Mouse (Mus musculus) myocyte (in vitro differentiated cells): Measurements from ENCODE around the gene Tlcd2. TPM values are rescaled to one million over a fixed set of nuclear protein-coding genes. Genes with fewer than 3 reads are reported as not detected.
A peak's percentile ranks its signal among the peaks of the same experiment; 100 is the strongest.
"Not testable (repeated sequence)": the region's sequence is repeated elsewhere in the genome, so short reads cannot be mapped to it uniquely, and the experiment has no call there.

Experiments used
- H3K27me3 ChIP-seq: one replicate; pipeline ENCODE4 v1.6.1; 2011; ENCODE audit not compliant: control insufficient read depth, insufficient read depth, insufficient read length
- H3K36me3 ChIP-seq: one replicate; pipeline ENCODE4 v1.6.1; 2011; ENCODE audit not compliant: control insufficient read depth, insufficient read depth
- H3K4me2 ChIP-seq: one replicate; pipeline ENCODE4 v1.6.1; 2011; ENCODE audit warnings: low read depth, control low read depth
- H3K4me3 ChIP-seq: one replicate; pipeline ENCODE4 v1.5.1; 2011; ENCODE audit warnings: mild to moderate bottlenecking, control low read depth, moderate library complexity
- H3K79me2 ChIP-seq: one replicate; pipeline ENCODE4 v1.6.1; 2011; ENCODE audit not compliant: control insufficient read depth, insufficient read depth
- H3ac ChIP-seq: one replicate; pipeline ENCODE4 v1.6.1; 2011; ENCODE audit not compliant: control insufficient read depth, insufficient read length
- CEBPB ChIP-seq: IDR thresholded peaks from 2 replicates; pipeline ENCODE4 v1.6.1; 2011; ENCODE audit warnings: mild to moderate bottlenecking, moderate library complexity; ENCODE audit not compliant: poor library complexity, insufficient read depth, severe bottlenecking
- E2F4 ChIP-seq: IDR thresholded peaks from one replicate; pipeline ENCODE4 v1.6.1; 2011; ENCODE audit warnings: mild to moderate bottlenecking, control low read depth, moderate library complexity; ENCODE audit not compliant: insufficient read depth
- MAX ChIP-seq: IDR thresholded peaks from one replicate; pipeline ENCODE4 v1.6.1; 2011; ENCODE audit warnings: low read depth, mild to moderate bottlenecking, control low read depth
- MYOD1 ChIP-seq, 3 experiments: IDR thresholded peaks; one replicate each; pipeline ENCODE4 v1.6.1; 2011; ENCODE audit warnings: control low read depth in 2 of 3, low read depth in 2 of 3, mild to moderate bottlenecking in 2 of 3, moderate library complexity in 1 of 3; ENCODE audit not compliant: insufficient read length in 2 of 3, control insufficient read depth in 1 of 3
- MYOG ChIP-seq, 3 experiments: IDR thresholded peaks; one replicate each; pipeline ENCODE4 v1.6.1; 2011; ENCODE audit warnings: control low read depth in 2 of 3, low read depth in 2 of 3, mild to moderate bottlenecking in 2 of 3; ENCODE audit not compliant: insufficient read length in 2 of 3, control insufficient read depth in 1 of 3, insufficient read depth in 1 of 3
- POLR2A ChIP-seq: IDR thresholded peaks from one replicate; pipeline ENCODE4 v1.6.1; 2011; ENCODE audit warnings: low read depth, mild to moderate bottlenecking, control low read depth, moderate library complexity; ENCODE audit not compliant: insufficient read length
- POLR2AphosphoS2 ChIP-seq: IDR thresholded peaks from one replicate; pipeline ENCODE4 v1.6.1; 2011; ENCODE audit warnings: low read depth, control low read depth; ENCODE audit not compliant: insufficient read length
- REST ChIP-seq: IDR thresholded peaks from one replicate; pipeline ENCODE4 v1.6.1; 2011; ENCODE audit warnings: mild to moderate bottlenecking, control low read depth, moderate library complexity; ENCODE audit not compliant: insufficient read depth, insufficient read length
- SRF ChIP-seq: IDR thresholded peaks from one replicate; pipeline ENCODE4 v1.6.1; 2011; ENCODE audit warnings: low read depth; ENCODE audit not compliant: control insufficient read depth, insufficient read length
- TCF12 ChIP-seq: IDR thresholded peaks from one replicate; pipeline ENCODE4 v1.6.1; 2011; ENCODE audit warnings: mild to moderate bottlenecking, control low read depth; ENCODE audit not compliant: poor library complexity, insufficient read depth, severe bottlenecking
- TCF3 ChIP-seq: IDR thresholded peaks from one replicate; pipeline ENCODE4 v1.6.1; 2011; ENCODE audit warnings: low read depth, control low read depth; ENCODE audit not compliant: insufficient read length
- USF1 ChIP-seq: IDR thresholded peaks from one replicate; pipeline ENCODE4 v1.6.1; 2011; ENCODE audit warnings: low read depth, mild to moderate bottlenecking, control low read depth, moderate library complexity
- polyA plus RNA-seq: library from polyadenylated mRNA; unstranded; fragments of >200 nt; fragmentation: generic; extraction: Trizol; gene quantifications from one replicate; pipeline ENCODE4 v1.2.1, GENCODE M21; 2012; ENCODE audit warnings: missing spikeins

Gene Tlcd2
- polyA plus RNA-seq, 1 experiment = 2.9 TPM

DNA sequence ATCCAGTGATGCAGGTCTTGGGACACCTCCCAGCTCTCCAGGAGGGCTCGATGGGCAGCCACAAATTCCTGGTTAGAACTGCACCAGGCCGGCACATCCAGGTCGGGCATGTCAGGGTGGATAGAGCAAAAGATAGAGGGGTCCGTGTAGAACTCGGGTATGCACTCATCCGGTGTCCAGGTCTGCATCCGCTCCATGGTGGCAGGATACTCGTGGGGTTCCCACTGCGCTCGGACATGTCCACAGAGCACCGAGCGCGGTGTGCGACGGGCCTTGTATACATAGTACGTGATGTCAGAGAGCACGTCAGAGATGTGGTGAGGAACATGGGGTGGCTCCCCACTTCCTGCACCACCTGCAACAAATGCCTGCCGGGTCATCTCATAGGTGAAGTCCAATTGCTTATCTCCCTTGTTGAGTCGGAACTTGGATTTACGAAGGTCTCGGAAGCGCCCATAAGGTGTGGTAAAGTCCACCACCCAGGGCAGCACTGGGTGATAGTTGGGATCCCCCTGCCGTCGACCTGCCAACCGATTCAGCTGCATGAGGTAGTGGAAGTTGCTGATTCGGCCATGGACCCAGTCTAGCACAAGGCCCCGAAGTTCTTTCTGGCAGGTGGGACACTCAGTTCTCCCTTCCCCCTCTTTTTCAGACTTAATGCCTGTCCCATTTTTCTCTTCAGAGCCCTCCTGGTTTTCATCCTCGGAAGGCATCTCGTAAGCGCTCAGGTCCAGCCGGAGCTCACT is 8.5 kb upstream of the Tlcd2 start:
- TF ChIP-seq USF1 (no peak), E2F4 (no peak), CEBPB (no peak), POLR2AphosphoS2 (no peak), MAX (no peak), TCF3 (no peak), MYOD1 (IDR thresholded peaks at IDR 0.05; ENCODE audit: control insufficient read depth in 1 of 3, insufficient read length in 2 of 3, low read depth in 2 of 3) (no peak), TCF12 (no peak), REST (no peak), POLR2A (no peak), MYOG (IDR thresholded peaks at IDR 0.05; ENCODE audit: control insufficient read depth in 1 of 3, insufficient read depth in 1 of 3, insufficient read length in 2 of 3, low read depth in 2 of 3) (no peak), SRF (no peak)
- H3K4me3 ChIP-seq = peak overlapping the region; percentile 41
- no peaks in the 10 kb centered on the region for H3K27me3 ChIP-seq
- H3ac ChIP-seq = no peak overlapping the region
- peak overlapping the region; percentile 87 for H3K4me2 ChIP-seq
- H3K79me2 ChIP-seq = peaks cover 15% of the 10 kb centered on the region
- H3K36me3 ChIP-seq = peaks cover 5% of the 10 kb centered on the region

DNA sequence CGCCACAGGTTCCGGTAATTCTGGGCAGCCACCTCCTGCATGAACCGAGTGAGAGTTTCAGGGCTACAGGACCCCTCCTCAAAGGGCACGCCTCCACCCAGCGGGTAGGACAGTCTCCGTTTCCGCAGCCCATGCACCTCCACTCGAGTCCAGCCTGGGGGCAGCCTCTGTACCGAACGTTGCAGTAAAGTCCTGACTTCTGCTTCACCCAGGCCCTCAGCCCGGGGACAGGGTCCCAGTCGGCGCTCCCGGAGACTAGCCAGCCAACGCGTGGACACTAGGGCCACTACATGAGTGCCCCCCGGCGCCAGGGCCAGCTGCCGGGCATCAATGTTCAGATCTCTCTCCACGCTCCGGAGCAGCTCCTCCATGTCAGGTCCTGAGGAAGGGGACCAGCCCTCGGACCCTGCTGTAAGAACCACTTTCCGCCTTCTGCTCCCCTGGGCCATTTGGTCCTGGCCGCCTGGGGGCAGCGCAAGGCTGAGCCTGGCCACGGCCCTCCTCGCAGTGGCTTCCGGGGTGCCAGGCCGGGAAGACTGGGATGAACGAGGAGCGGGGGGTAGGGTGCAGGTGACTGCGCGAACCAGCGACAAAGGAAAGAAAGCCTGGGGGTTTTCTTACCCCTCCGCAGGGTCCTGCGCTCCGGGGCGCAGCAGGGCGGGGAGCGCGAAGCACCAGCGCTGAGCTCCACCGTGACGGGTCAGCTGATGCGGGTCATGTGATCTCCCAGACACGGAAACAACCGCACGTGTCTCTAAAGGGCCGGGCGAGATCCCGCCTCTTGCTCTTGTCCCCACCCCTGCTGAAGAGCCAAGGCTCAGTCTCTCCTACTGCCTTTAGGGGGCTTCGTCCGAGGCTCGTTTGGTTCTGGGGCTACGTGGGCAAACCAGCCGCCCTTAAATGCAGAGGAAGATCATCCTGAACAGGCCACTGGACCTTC is 7.3 kb upstream of the Tlcd2 start, which contains the start of gene Wdr81:
Gene Wdr81, minus strand, starts transcription at position 727 of the 940 bp plus-strand sequence.
- peak within 1 kb of the TSS; percentile 41 for H3K4me3 ChIP-seq

DNA sequence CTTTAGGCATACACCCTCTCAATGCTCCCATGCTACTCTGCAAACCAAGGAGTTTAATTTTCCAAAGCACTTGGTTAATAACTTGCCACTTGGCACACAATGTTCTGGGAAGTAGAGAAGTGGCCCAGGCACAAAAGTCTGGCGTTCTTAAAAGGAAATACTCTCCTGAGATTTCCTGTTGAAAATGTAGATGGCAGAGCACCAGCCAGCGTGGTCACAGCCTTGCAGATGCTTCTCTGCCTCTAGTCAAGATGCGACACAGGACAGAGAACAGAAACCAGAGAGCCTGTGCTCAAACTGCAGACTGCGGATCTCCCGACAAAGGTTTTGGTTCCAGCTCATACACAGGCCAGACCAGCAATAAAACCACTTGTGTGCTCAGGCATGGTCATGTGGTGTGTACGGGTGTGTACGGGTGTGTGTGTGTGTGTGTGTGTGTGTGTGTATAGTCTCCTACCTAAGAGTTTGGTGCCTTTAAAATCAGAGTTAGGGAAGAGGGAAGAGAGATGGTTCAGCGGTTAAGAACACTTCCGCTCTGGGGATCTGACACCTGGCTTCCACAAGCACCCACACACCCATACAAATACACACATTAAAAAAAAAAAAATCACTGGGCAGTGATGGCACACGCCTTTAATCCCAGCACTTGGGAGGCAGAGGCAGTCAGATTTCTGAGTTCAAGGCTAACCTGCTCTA is 6.3 kb upstream of the Tlcd2 start:
- peaks cover 15% of the 10 kb centered on the region for H3K79me2 ChIP-seq
- H3K36me3 ChIP-seq = no peaks in the 10 kb centered on the region
- H3ac ChIP-seq = no peak overlapping the region
- H3K27me3 ChIP-seq = no peaks in the 10 kb centered on the region
- H3K4me2 ChIP-seq = peak overlapping the region; percentile 87
- peak overlapping the region; percentile 41 for H3K4me3 ChIP-seq
- TF ChIP-seq TCF12 = no peak
- no peak for TF ChIP-seq E2F4
- no peak for TF ChIP-seq POLR2AphosphoS2
- no peak for TF ChIP-seq MYOG (IDR thresholded peaks at IDR 0.05; ENCODE audit: control insufficient read depth in 1 of 3, insufficient read depth in 1 of 3, insufficient read length in 2 of 3, low read depth in 2 of 3)
- no peak for TF ChIP-seq CEBPB
- TF ChIP-seq MYOD1 (IDR thresholded peaks at IDR 0.05; ENCODE audit: control insufficient read depth in 1 of 3, insufficient read length in 2 of 3, low read depth in 2 of 3) = no peak
- no peak for TF ChIP-seq REST
- TF ChIP-seq SRF = no peak
- no peak for TF ChIP-seq USF1
- TF ChIP-seq POLR2A = no peak
- no peak for TF ChIP-seq TCF3
- TF ChIP-seq MAX = no peak

More for the DNA sequence above, 7.3 kb upstream of the Tlcd2 start, which contains the start of gene Wdr81:
- H3K79me2 ChIP-seq = peaks cover 15% of the 10 kb centered on the region
- no peak within 1 kb of the TSS for H3ac ChIP-seq
- TF ChIP-seq CEBPB (no peak), USF1 (peak; percentile 99), E2F4 (no peak), MYOG (IDR thresholded peaks at IDR 0.05; ENCODE audit: control insufficient read depth in 1 of 3, insufficient read depth in 1 of 3, insufficient read length in 2 of 3, low read depth in 2 of 3) (peak in 1 of 3 experiments; percentile 7), TCF12 (no peak), SRF (peak; percentile 23), MAX (peak; percentile 86), POLR2A (peak; percentile 73), POLR2AphosphoS2 (peak; percentile 80), MYOD1 (IDR thresholded peaks at IDR 0.05; ENCODE audit: control insufficient read depth in 1 of 3, insufficient read length in 2 of 3, low read depth in 2 of 3) (no peak), REST (no peak), TCF3 (no peak)
- H3K36me3 ChIP-seq = no peaks in the 10 kb centered on the region
- peak within 1 kb of the TSS; percentile 87 for H3K4me2 ChIP-seq
- H3K27me3 ChIP-seq = no peaks in the 10 kb centered on the region

DNA sequence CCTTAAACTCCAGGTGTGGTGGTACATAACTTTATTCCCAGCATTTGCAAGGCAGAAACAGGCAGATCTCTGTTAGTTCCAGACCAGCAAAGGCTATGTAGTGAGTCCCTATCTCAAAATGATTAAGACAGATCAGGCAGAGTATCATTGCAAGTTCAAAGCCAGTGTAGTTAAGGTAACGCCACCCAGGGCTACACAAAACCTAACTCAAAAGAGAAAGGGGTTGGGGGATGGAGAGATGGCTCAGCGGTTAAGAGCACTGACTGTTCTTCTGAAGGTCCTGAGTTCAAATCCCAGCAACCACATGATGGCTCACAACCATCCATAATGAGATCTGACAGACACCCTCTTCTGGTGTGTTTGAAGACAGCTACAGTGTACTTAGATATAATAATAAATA is 5.5 kb upstream of the Tlcd2 start:
- H3K79me2 ChIP-seq = peaks cover 15% of the 10 kb centered on the region
- H3K27me3 ChIP-seq, H3ac ChIP-seq, H3K4me2 ChIP-seq, H3K4me3 ChIP-seq, H3K36me3 ChIP-seq: not testable (repeated sequence)
